Mouse (Mus musculus): ENCODE data around the gene Amigo3. TPM values are rescaled to one million over a fixed set of nuclear protein-coding genes. Genes with fewer than 3 reads are reported as not detected.

Amigo3 gene
- polyA plus RNA-seq, 1 experiment: 3.2 TPM

DNA sequence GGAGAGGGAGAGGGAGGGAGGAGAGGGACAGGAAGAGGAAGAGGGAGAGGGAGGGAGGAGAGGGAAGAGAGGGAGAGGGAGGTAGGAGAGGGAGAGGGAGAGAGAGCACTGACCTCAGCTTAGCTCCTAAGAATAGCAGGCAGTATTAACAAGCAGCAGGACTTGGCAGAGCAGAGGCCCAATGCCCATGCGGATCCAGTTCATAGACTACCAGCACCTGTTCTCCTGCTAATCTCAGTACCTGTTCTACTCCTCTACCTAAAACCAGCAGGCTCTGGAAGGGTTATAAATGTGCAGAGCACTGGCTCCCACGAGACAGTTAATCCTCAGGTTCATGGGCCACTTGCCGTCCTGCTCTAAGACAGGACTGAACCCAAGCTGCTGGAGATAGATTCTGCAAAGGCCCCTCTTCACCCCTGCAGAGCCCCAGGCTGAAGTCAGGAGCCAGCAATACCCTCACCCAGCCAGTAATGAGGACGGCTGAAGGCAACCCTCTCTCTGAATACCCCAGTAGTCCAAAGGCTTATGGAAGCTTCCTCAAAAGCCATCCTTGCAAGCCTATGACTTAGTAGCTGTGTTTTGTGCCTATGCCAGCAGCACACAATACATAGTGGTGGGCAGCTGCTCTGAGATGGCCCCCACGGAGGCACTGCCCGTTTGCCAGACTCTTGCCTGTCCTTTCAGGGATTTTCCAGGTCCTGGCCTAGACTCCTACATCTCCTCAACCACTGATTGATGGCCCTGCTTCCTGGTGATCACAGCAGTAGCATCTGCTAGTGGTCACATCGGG, 20.4 kb downstream of the Amigo3 start:
- no peak for DNase-seq
- no peak for TF ChIP-seq POLR2A (IDR thresholded peaks at IDR 0.05; ENCODE audit: borderline replicate concordance, extremely low read depth, low read depth, low read length)
- H3K4me1 ChIP-seq (ENCODE audit: control insufficient read depth, insufficient read depth, low read length): no peaks in the 10 kb centered on the region
- WGBS: 73% methylated on average over 7 of the region's 7 CpGs
- no peak overlapping the region for H3K4me3 ChIP-seq (replicated peaks; ENCODE audit: extremely low read depth, low read depth, low read length)

- 73% methylated on average over 5 of the region's 5 CpGs for whole genome bisulfite sequencing
- H3K4me3 ChIP-seq (replicated peaks; ENCODE audit: extremely low read depth, low read depth, low read length): peak within 1 kb of the TSS; percentile 79
- DNase-seq: no peak
- H3K4me1 ChIP-seq (ENCODE audit: control insufficient read depth, insufficient read depth, low read length): peaks cover 3% of the 10 kb centered on the region; the same call in 1 of the 2 replicates
- no peak for TF ChIP-seq CTCF (IDR thresholded peaks at IDR 0.05; ENCODE audit: insufficient read depth, low read length)
- no peak for TF ChIP-seq POLR2A (IDR thresholded peaks at IDR 0.05; ENCODE audit: borderline replicate concordance, extremely low read depth, low read depth, low read length)
Measured at GRCm38 (mm10) chr9:108080168-108080567, 27.2 kb downstream of the Amigo3 start, which contains the start of gene Mst1. Gene Mst1 (plus strand): TSS chr9:108080436.

DNA sequence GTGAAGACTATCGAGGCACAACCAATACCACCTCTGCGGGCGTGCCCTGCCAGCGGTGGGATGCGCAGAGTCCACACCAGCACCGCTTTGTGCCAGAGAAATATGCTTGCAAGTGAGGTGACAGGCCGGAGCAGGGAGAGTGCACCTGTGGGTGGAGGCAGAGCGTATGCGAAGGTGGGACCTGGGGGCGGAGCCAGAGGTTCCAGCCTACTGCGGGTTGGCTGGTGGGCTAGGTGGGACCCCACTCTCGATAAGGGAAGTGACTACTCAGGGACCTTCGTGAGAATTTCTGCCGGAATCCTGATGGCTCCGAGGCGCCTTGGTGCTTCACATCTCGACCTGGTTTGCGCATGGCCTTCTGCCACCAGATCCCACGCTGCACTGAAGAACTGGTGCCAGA, 29.6 kb downstream of the Amigo3 start:
- 8% methylated on average over 19 of the region's 19 CpGs for WGBS
- H3K4me1 ChIP-seq (ENCODE audit: control insufficient read depth, insufficient read depth, low read length): peaks cover 3% of the 10 kb centered on the region; the same call in 1 of the 2 replicates
- H3K4me3 ChIP-seq (replicated peaks; ENCODE audit: extremely low read depth, low read depth, low read length): no peak overlapping the region
- TF ChIP-seq POLR2A (IDR thresholded peaks at IDR 0.05; ENCODE audit: borderline replicate concordance, extremely low read depth, low read depth, low read length) (no peak), CTCF (IDR thresholded peaks at IDR 0.05; ENCODE audit: insufficient read depth, low read length) (no peak)
- DNase-seq: no peak

GRCm38 (mm10) chr9:108082988-108083431, 30.1 kb downstream of the Amigo3 start, which contains the start of gene Rnf123:
Gene Rnf123 (minus strand): TSS chr9:108083346.
- 0 out of 2 replicates have a peak, but pooled peaks have one; percentile 6 for TF ChIP-seq POLR2A (IDR thresholded peaks at IDR 0.05; ENCODE audit: borderline replicate concordance, extremely low read depth, low read depth, low read length)
- TF ChIP-seq CTCF (IDR thresholded peaks at IDR 0.05; ENCODE audit: insufficient read depth, low read length): no peak
- WGBS: 25% methylated on average over 12 of the region's 12 CpGs
- H3K4me1 ChIP-seq (ENCODE audit: control insufficient read depth, insufficient read depth, low read length): peaks cover 3% of the 10 kb centered on the region; the same call in 1 of the 2 replicates
- no peak within 1 kb of the TSS for H3K4me3 ChIP-seq (replicated peaks; ENCODE audit: extremely low read depth, low read depth, low read length)
- no peak for DNase-seq

DNA sequence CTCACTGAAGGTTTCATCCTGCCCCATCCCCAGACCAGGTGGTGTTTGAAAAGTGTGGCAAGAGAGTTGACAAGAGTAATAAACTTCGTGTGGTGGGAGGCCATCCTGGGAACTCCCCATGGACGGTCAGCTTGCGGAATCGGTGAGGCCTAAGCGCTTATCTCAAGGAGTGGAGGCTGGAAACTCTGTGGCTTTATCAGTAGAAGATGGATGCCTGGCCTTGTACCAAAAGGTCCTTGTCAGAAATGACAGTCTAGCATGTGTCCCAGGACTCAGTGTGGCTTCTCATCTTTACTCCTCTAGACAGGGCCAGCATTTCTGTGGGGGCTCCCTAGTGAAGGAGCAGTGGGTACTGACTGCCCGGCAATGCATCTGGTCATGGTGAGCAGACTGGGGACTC, 30.6 kb downstream of the Amigo3 start:
- 53% methylated on average over 6 of the region's 6 CpGs for WGBS
- H3K4me3 ChIP-seq (replicated peaks; ENCODE audit: extremely low read depth, low read depth, low read length): no peak overlapping the region
- no peak for TF ChIP-seq CTCF (IDR thresholded peaks at IDR 0.05; ENCODE audit: insufficient read depth, low read length)
- no peak for TF ChIP-seq POLR2A (IDR thresholded peaks at IDR 0.05; ENCODE audit: borderline replicate concordance, extremely low read depth, low read depth, low read length)
- no peak for DNase-seq
- H3K4me1 ChIP-seq (ENCODE audit: control insufficient read depth, insufficient read depth, low read length): peaks cover 3% of the 10 kb centered on the region; the same call in 1 of the 2 replicates

GRCm38 (mm10) chr9:108085261-108085660, 32.3 kb downstream of the Amigo3 start:
- Histone ChIP-seq H3K4me3 (replicated peaks; ENCODE audit: extremely low read depth, low read depth, low read length) (no peak overlapping the region), H3K4me1 (ENCODE audit: control insufficient read depth, insufficient read depth, low read length) (no peaks in the 10 kb centered on the region)
- WGBS: 88% methylated on average over 4 of the region's 4 CpGs
- TF ChIP-seq CTCF (IDR thresholded peaks at IDR 0.05; ENCODE audit: insufficient read depth, low read length): no peak
- TF ChIP-seq POLR2A (IDR thresholded peaks at IDR 0.05; ENCODE audit: borderline replicate concordance, extremely low read depth, low read depth, low read length): no peak
- no peak for DNase-seq

DNA sequence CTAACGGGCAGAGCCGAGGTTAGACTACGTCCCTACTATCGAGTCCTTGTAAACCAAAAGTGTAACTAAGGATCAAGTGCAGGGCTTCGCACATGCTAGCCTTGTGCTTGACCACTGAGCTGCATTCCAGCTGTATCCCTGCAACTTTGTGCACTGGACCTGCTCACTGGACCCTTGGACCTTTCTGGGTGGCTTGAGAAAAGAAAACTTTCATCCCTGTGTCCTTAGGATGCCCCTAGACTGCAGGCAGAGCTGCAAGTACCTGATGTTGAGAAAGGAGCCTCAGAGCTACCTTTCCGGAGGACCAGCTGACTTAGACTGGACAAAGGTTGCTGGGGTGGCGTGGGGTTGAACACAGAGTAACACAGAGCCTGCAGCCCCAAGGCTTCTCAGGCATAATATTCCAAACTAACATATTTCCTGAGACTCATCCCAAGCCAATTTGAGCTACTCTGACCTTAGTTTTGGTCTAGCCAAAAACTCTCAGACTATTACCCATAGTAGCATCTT, 37.7 kb downstream of the Amigo3 start:
- 95% methylated on average over 7 of the region's 7 CpGs for WGBS
- DNase-seq: no peak
- H3K4me3 ChIP-seq (replicated peaks; ENCODE audit: extremely low read depth, low read depth, low read length): no peak overlapping the region
- H3K4me1 ChIP-seq (ENCODE audit: control insufficient read depth, insufficient read depth, low read length): peaks cover 4% of the 10 kb centered on the region
- TF ChIP-seq POLR2A (IDR thresholded peaks at IDR 0.05; ENCODE audit: borderline replicate concordance, extremely low read depth, low read depth, low read length) (no peak), CTCF (IDR thresholded peaks at IDR 0.05; ENCODE audit: insufficient read depth, low read length) (no peak)

DNA sequence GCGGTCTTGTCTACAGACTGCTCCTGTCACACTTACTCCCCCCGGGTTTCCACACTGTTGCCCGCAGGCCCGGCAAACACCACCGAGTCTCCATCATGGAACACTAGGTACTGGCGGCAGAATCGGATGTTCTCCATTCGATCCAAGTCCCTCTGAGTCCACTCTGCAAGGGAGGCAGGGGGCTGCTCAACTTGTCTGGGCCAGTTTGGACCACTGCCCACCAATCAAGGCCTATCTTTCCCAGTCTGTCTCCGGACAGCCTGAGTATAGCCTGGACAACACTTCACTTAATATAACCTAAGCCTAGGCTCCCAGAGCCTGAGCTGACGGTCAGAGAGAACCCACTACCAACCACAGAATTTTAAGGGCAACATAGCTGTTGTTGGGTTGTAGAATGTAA, 40.6 kb downstream of the Amigo3 start:
- TF ChIP-seq POLR2A (IDR thresholded peaks at IDR 0.05; ENCODE audit: borderline replicate concordance, extremely low read depth, low read depth, low read length) (no peak), CTCF (IDR thresholded peaks at IDR 0.05; ENCODE audit: insufficient read depth, low read length) (no peak)
- 66% methylated on average over 10 of the region's 10 CpGs for WGBS
- Histone ChIP-seq H3K4me3 (replicated peaks; ENCODE audit: extremely low read depth, low read depth, low read length) (no peak overlapping the region), H3K4me1 (ENCODE audit: control insufficient read depth, insufficient read depth, low read length) (peaks cover 4% of the 10 kb centered on the region)
- DNase-seq: no peak

DNA sequence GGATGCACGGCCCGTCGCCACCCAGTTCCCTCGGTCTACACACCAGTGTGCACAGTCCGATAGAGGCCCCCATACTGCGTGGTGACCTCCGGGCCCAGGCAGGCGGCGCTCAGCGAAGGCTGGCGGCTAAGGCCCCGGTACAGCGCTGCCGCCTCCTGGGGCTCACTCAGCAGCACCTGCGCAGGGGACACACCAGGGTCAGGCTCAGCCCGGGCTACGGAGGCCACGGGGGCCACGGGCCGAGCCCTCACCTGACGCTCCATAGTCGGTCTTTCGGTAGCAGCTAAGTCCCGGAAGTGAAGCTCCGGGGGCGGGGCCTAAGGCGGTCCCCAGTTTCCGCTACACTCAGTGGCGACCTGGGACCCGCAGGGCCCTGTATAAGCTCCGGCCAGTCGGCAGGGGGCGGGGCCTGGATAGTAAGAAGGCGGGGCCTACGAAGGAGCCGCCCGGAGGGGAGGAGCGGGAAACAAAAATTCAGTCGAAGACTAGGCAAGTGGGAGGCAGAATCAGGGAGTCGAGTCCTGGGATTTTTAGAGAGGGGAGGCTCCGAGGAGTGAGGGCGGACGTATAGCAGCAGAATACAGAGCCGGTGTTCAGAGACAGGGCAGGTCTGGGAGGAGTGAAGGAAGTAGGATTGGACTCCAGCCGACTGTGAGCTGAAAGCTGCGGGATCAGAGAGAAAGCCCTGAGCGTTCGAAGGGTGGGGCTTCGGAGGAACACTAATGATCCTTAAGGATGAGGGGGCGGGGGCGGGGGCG, 41.4 kb downstream of the Amigo3 start, which contains the start of gene Apeh:
Gene Apeh, minus strand, starts transcription at position 423 of the 758 bp plus-strand sequence.
- peak; percentile 96 for DNase-seq
- Histone ChIP-seq H3K4me3 (replicated peaks; ENCODE audit: extremely low read depth, low read depth, low read length) (peak within 1 kb of the TSS; percentile 82), H3K4me1 (ENCODE audit: control insufficient read depth, insufficient read depth, low read length) (peaks cover 4% of the 10 kb centered on the region)
- WGBS: 2% methylated on average over 52 of the region's 52 CpGs
- TF ChIP-seq POLR2A (IDR thresholded peaks at IDR 0.05; ENCODE audit: borderline replicate concordance, extremely low read depth, low read depth, low read length) (peak; percentile 34; the same call in 1 of the 2 replicates), CTCF (IDR thresholded peaks at IDR 0.05; ENCODE audit: insufficient read depth, low read length) (no peak)
